Mouse (Mus musculus): Measurements from ENCODE around the gene Gm17268. TPM values are rescaled to one million over a fixed set of nuclear protein-coding genes. Genes with fewer than 3 reads are reported as not detected.

Gm17268 gene
- total and polyA plus RNA-seq, 2 experiments from 2014 or later: not detected

DNA sequence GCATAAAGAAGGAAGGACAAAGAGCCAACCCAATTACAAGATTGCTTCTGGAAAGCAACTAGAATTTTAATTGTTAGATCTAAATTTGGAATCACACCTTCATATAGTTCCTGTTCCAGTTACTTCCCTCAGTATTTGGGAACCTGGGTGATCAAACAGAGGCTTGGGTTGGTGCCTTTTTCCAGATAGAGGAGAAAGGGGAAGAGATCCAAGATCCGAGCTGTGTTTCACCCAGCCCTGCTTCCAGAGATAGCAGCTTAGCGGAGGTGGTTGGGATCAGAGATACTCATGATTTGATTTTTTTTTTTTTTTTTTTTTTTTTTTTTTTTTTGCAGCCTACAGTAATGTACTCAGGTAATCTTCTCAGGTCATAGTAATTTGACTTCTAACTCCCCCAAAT lies 2.5 kb downstream of the Gm17268 start:
- TF ChIP-seq CTCF (IDR thresholded peaks at IDR 0.05): no peak
- no peak overlapping the region for H3K9ac ChIP-seq (replicated peaks; ENCODE audit: low read length, poor library complexity, severe bottlenecking)
- no peak overlapping the region for H3K4me3 ChIP-seq (ENCODE audit: low read depth, low read length)
- no peak overlapping the region for H3K27ac ChIP-seq (ENCODE audit: low read depth, low read length)
- 72% methylated on average over 2 of the region's 2 CpGs for WGBS
- DNase-seq (ENCODE audit: low spot score): no peak
- no peaks in the 10 kb centered on the region for H3K36me3 ChIP-seq (ENCODE audit: insufficient read depth, low read length)
- no peak overlapping the region for H3K4me2 ChIP-seq (ENCODE audit: low read depth, low read length, poor library complexity, severe bottlenecking)
- no peaks in the 10 kb centered on the region for H3K27me3 ChIP-seq (ENCODE audit: insufficient read depth, low read length)
- no peak for ATAC-seq (ENCODE audit: low FRiP score)
- no peaks in the 10 kb centered on the region for H3K9me3 ChIP-seq (ENCODE audit: low read length)
- H3K4me1 ChIP-seq (ENCODE audit: insufficient read depth, low read length): no peaks in the 10 kb centered on the region

DNA sequence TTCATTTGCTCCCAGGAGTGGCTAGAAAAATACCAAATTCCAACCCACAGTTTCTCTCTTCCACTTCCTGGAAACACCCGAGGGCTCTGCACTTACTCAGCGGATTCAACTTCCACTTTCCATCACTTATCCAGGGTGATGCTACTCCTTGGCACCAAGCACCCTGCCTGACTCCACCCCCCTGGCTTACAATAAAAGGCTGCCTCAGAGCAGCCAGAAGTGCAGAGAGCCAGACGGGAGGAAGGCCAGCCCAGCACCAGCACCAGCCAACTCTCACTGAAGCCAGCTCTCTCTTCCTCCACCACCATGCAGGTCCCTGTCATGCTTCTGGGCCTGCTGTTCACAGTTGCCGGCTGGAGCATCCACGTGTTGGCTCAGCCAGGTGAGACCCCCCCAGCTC lies 3.0 kb downstream of the Gm17268 start, which contains the start of gene Ccl2:
Ccl2 (plus strand) TSS at position 216 of the 400 bp plus-strand sequence.
- DNase-seq (ENCODE audit: low spot score): peak; percentile 82
- WGBS: 40% methylated on average over 5 of the region's 5 CpGs
- Histone ChIP-seq H3K9ac (replicated peaks; ENCODE audit: low read length, poor library complexity, severe bottlenecking) (no peak within 1 kb of the TSS), H3K27ac (ENCODE audit: low read depth, low read length) (no peak within 1 kb of the TSS), H3K9me3 (ENCODE audit: low read length) (no peaks in the 10 kb centered on the region), H3K36me3 (ENCODE audit: insufficient read depth, low read length) (no peaks in the 10 kb centered on the region), H3K27me3 (ENCODE audit: insufficient read depth, low read length) (no peaks in the 10 kb centered on the region), H3K4me1 (ENCODE audit: insufficient read depth, low read length) (no peaks in the 10 kb centered on the region), H3K4me3 (ENCODE audit: low read depth, low read length) (no peak within 1 kb of the TSS), H3K4me2 (ENCODE audit: low read depth, low read length, poor library complexity, severe bottlenecking) (no peak within 1 kb of the TSS)
- ATAC-seq (ENCODE audit: low FRiP score): 0 out of 2 replicates have a peak, but pooled peaks have one; percentile 31
- TF ChIP-seq CTCF (IDR thresholded peaks at IDR 0.05): no peak

DNA sequence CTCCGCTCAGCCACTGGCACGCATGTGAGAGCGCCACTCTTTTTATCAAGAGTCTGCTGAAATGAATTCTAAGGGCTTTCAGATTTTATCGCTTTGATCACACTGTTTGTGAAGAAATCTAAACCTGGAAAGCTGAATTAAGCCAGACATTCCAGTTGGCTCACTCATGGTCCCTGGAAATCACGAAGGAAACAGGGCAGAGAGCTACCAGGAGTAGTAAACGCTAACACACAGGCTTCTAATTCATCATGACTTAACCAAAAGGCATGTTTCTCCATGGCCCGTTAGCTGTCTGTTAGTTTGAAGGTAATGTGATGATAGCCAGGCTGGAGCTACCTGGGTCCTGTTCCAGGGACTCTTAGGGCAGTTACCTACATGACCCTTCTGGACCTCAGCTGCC lies 3.9 kb downstream of the Gm17268 start:
- H3K4me3 ChIP-seq (ENCODE audit: low read depth, low read length): no peak overlapping the region
- no peaks in the 10 kb centered on the region for H3K27me3 ChIP-seq (ENCODE audit: insufficient read depth, low read length)
- WGBS: 80% methylated on average over 7 of the region's 7 CpGs
- H3K9ac ChIP-seq (replicated peaks; ENCODE audit: low read length, poor library complexity, severe bottlenecking): no peak overlapping the region
- no peak for DNase-seq (ENCODE audit: low spot score)
- H3K4me2 ChIP-seq (ENCODE audit: low read depth, low read length, poor library complexity, severe bottlenecking): no peak overlapping the region
- no peaks in the 10 kb centered on the region for H3K9me3 ChIP-seq (ENCODE audit: low read length)
- no peak overlapping the region for H3K27ac ChIP-seq (ENCODE audit: low read depth, low read length)
- no peaks in the 10 kb centered on the region for H3K36me3 ChIP-seq (ENCODE audit: insufficient read depth, low read length)
- H3K4me1 ChIP-seq (ENCODE audit: insufficient read depth, low read length): no peaks in the 10 kb centered on the region
- TF ChIP-seq CTCF (IDR thresholded peaks at IDR 0.05): no peak
- no peak for ATAC-seq (ENCODE audit: low FRiP score)

DNA sequence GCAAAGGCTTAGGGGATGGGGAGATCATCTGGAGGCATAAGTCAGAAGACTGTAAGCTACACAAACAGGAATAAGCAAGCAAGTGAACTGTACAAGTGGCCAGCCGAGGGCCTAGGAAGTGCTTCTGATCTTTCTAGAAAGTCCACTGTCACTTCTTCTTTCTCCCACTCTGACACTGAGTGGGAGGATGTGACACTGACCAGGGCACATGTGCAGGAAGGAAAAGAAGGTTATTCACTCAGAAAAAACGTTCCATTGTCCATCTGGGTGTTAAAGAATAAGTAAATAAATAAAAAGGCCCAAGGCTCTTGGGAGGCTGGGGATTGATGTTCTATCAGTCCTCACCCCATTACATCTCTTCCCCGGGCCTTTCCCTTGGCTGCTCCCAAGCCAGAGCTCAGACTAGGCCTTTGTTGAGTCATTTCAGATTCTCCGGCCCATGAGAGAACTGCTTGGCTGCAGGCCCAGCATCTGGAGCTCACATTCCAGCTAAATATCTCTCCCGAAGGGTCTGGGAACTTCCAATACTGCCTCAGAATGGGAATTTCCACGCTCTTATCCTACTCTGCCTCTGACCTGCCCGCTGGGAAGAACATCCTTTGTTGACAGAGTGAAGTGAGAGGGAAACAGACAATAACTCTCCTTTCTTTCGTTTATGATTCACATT lies 5.6 kb downstream of the Gm17268 start:
- Histone ChIP-seq H3K4me2 (ENCODE audit: low read depth, low read length, poor library complexity, severe bottlenecking) (no peak overlapping the region), H3K36me3 (ENCODE audit: insufficient read depth, low read length) (no peaks in the 10 kb centered on the region), H3K27ac (ENCODE audit: low read depth, low read length) (no peak overlapping the region), H3K4me3 (ENCODE audit: low read depth, low read length) (no peak overlapping the region), H3K9me3 (ENCODE audit: low read length) (no peaks in the 10 kb centered on the region), H3K4me1 (ENCODE audit: insufficient read depth, low read length) (no peaks in the 10 kb centered on the region), H3K9ac (replicated peaks; ENCODE audit: low read length, poor library complexity, severe bottlenecking) (no peak overlapping the region), H3K27me3 (ENCODE audit: insufficient read depth, low read length) (no peaks in the 10 kb centered on the region)
- ATAC-seq (ENCODE audit: low FRiP score) (no peak), DNase-seq (ENCODE audit: low spot score) (peak; percentile 51)
- 43% methylated on average over 8 of the region's 8 CpGs for WGBS
- no peak for TF ChIP-seq CTCF (IDR thresholded peaks at IDR 0.05)

DNA sequence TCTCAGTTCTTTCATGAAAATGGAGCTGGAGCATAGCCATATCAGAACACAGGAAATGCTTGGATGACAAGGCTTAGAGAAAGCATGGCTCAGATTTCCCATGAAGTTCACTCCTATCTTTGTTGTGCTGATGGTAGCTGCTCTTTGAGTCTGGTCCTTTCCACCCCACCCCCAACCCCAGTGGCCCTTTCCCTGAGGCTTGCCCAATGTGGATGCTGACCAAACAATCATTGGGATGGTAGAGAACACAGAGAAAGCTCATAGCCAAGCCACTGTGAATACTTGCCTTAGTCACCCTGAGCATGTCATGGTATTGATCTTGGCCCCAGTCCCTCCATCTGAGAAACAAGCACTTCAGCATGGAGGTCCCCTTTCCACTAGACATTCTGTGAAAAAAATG lies 6.2 kb downstream of the Gm17268 start:
- H3K27ac ChIP-seq (ENCODE audit: low read depth, low read length): no peak overlapping the region
- H3K36me3 ChIP-seq (ENCODE audit: insufficient read depth, low read length): no peaks in the 10 kb centered on the region
- TF ChIP-seq CTCF (IDR thresholded peaks at IDR 0.05): no peak
- ATAC-seq (ENCODE audit: low FRiP score): no peak
- no peaks in the 10 kb centered on the region for H3K9me3 ChIP-seq (ENCODE audit: low read length)
- no peak overlapping the region for H3K9ac ChIP-seq (replicated peaks; ENCODE audit: low read length, poor library complexity, severe bottlenecking)
- no peaks in the 10 kb centered on the region for H3K4me1 ChIP-seq (ENCODE audit: insufficient read depth, low read length)
- H3K4me2 ChIP-seq (ENCODE audit: low read depth, low read length, poor library complexity, severe bottlenecking): no peak overlapping the region
- H3K27me3 ChIP-seq (ENCODE audit: insufficient read depth, low read length): no peaks in the 10 kb centered on the region
- no peak overlapping the region for H3K4me3 ChIP-seq (ENCODE audit: low read depth, low read length)
- no peak for DNase-seq (ENCODE audit: low spot score)

DNA sequence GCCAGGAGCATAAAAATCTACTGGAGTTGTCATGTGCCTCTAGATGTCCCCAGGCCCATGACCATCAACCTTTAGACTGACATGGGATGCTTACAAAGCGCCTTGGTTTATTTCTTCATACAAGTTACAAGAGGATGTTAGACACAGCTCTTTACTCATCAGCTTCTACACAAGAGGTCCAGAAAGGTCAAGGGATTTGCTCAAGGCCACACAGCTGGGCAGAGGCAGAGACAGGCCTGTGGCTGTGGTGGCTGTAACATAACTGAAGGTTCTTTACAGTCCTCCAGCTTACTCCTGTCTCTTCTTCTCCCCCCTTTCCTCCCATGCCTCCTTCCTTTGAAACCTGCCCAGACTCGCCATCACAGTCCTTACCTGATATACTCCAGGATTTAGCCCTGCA lies 8.2 kb downstream of the Gm17268 start:
- H3K9ac ChIP-seq (replicated peaks; ENCODE audit: low read length, poor library complexity, severe bottlenecking): no peak overlapping the region
- no peaks in the 10 kb centered on the region for H3K9me3 ChIP-seq (ENCODE audit: low read length)
- DNase-seq (ENCODE audit: low spot score) (no peak), ATAC-seq (ENCODE audit: low FRiP score) (no peak)
- no peak overlapping the region for H3K4me3 ChIP-seq (ENCODE audit: low read depth, low read length)
- no peak overlapping the region for H3K4me2 ChIP-seq (ENCODE audit: low read depth, low read length, poor library complexity, severe bottlenecking)
- 74% methylated on average over 2 of the region's 2 CpGs for WGBS
- TF ChIP-seq CTCF (IDR thresholded peaks at IDR 0.05): no peak
- no peaks in the 10 kb centered on the region for H3K4me1 ChIP-seq (ENCODE audit: insufficient read depth, low read length)
- no peaks in the 10 kb centered on the region for H3K27me3 ChIP-seq (ENCODE audit: insufficient read depth, low read length)
- no peak overlapping the region for H3K27ac ChIP-seq (ENCODE audit: low read depth, low read length)
- H3K36me3 ChIP-seq (ENCODE audit: insufficient read depth, low read length): no peaks in the 10 kb centered on the region

Measured in midbrain, postnatal 0 days (tissue).